Mouse (Mus musculus) lung, postnatal 0 days (tissue): ENCODE measurements around the gene Uba2.

Experiments used
- CTCF ChIP-seq: IDR thresholded peaks from 2 replicates; pipeline ENCODE4 v1.5.1; 2016; ENCODE audit warnings: antibody characterized with exemption, mild to moderate bottlenecking
- EP300 ChIP-seq: IDR thresholded peaks from 2 replicates; pipeline ENCODE4 v1.6.1; 2016; ENCODE audit warnings: antibody characterized with exemption, mild to moderate bottlenecking, control low read depth

- TF ChIP-seq CTCF (no peak), EP300 (no peak)
These were observed 14.4 kb upstream of the Uba2 start for GRCm38 (mm10) chr7:34183794-34184193.
